Comparison of ENCODE assay signal across 12 mouse cellular contexts in the genomic region with DNA sequence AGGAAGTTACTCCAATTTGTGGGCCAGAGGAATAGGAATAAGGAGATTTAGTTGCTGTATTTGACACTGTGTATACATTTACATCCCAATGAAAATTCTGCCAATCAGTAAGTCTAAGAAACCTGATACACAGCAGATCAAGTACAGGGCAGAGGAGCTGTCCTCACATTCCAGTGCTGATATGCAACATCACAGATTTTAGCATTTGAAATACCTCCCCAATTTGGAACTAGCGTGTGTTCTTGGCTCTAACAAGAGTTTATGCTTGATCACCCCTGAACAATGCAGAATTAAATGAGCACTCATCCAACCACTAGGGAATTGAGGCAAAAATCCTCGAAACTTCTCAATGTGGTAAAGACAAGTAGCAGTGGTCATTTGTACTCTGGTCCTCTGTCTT.
DNase-seq lines count a peak whose midpoint lies in the region; ATAC-seq and TF ChIP-seq lines count a peak whose summit lies in the region.
"Had no signal": no experiment of that assay in that cellular context is flagged by ENCODE, and none has a peak within 500 bp of the region (broad histone marks: within the 10 kb centered on the region; RNA-seq: fewer than 3 reads in every experiment).

No protein-coding gene starts in this region.

- no peak overlapping the region for H3K4me3 ChIP-seq in lung, postnatal 0 days (ENCODE audit: low read depth, low read length)
- H3K4me3 ChIP-seq: gastrocnemius, adult 2 months; heart, embryonic 12.5 days; intestine, embryonic 15.5 days had no signal

- intact Hi-C loops in left cerebral cortex, postnatal 10 days (cut with DNase I) = no loop called here

- no peaks in the 10 kb centered on the region for H3K27me3 ChIP-seq in lung, postnatal 0 days (replicated peaks; ENCODE audit: insufficient read depth, low read length)
- H3K27me3 ChIP-seq: heart, embryonic 12.5 days; intestine, embryonic 15.5 days had no signal

- no peak overlapping the region for H3K27ac ChIP-seq in lung, postnatal 0 days (ENCODE audit: low read length)
- H3K27ac ChIP-seq: gastrocnemius, adult 2 months; intestine, embryonic 15.5 days had no signal

- no peak for ATAC-seq in lung, postnatal 0 days
- ATAC-seq: intestine, embryonic 15.5 days had no signal

- no peak overlapping the region for H3K4me2 ChIP-seq in lung, postnatal 0 days (replicated peaks; ENCODE audit: low read depth, low read length)
- H3K4me2 ChIP-seq: heart, embryonic 12.5 days; intestine, embryonic 15.5 days had no signal

- H3K4me1 ChIP-seq in lung, postnatal 0 days (ENCODE audit: insufficient read depth, low read depth, low read length) = no peaks in the 10 kb centered on the region
- H3K4me1 ChIP-seq: heart, embryonic 12.5 days; intestine, embryonic 15.5 days had no signal

- no peaks in the 10 kb centered on the region for H3K9me3 ChIP-seq in lung, postnatal 0 days (ENCODE audit: low read length)
- H3K9me3 ChIP-seq: heart, embryonic 12.5 days; intestine, embryonic 15.5 days had no signal

- no peak overlapping the region for H3K9ac ChIP-seq in lung, postnatal 0 days (replicated peaks; ENCODE audit: low read depth)
- H3K9ac ChIP-seq: heart, embryonic 12.5 days; intestine, embryonic 15.5 days had no signal

- TF ChIP-seq CTCF in lung, postnatal 0 days (IDR thresholded peaks at IDR 0.05) = no peak

- no peaks in the 10 kb centered on the region for H3K36me3 ChIP-seq in lung, postnatal 0 days (ENCODE audit: insufficient read depth, low read length)
- H3K36me3 ChIP-seq: heart, embryonic 12.5 days; intestine, embryonic 15.5 days had no signal

- 57% methylated on average over 2 of the region's 2 CpGs for WGBS in lung, postnatal 0 days

- TF ChIP-seq EP300 in lung, postnatal 0 days (IDR thresholded peaks at IDR 0.05) = no peak

- peak; percentile 24 for DNase-seq in adrenal gland, postnatal 14 days
- no peak for DNase-seq in adrenal gland, adult 2 months
- peak; percentile 18 for DNase-seq in lung, postnatal 0 days (ENCODE audit: low spot score)
- no peak for DNase-seq in lung, postnatal 14 days
- peak; percentile 35 for DNase-seq in embryo, embryonic 11.5 days (ENCODE audit: low read depth, low spot score)
- peak; percentile 74 for DNase-seq in retina, embryonic 14.5 days (ENCODE audit: low spot score)
- no peak for DNase-seq in left cerebral cortex, postnatal 10 days (ENCODE audit: extremely low spot score in 1 of 2, low spot score in 2 of 2)
- DNase-seq in left cerebral cortex, adult 11 months (ENCODE audit: low spot score) = no peak
- DNase-seq: cerebellum, postnatal 14 days; gastrocnemius, adult 2 months had no signal

Comparison
In these comparisons a context has a peak if more than half of its experiments do, and no peak if none do; other contexts are left out.
1. DNase-seq: peak in adrenal gland, postnatal 14 days (single experiment), lung, postnatal 0 days (single experiment), embryo, embryonic 11.5 days (single experiment) and retina, embryonic 14.5 days (single experiment); none in adrenal gland, adult 2 months (single experiment), lung, postnatal 14 days (single experiment), left cerebral cortex, postnatal 10 days (0 of 2) and left cerebral cortex, adult 11 months (single experiment).